Mouse (Mus musculus) thymus, postnatal 0 days (tissue): ENCODE data around the gene Kif22. TPM values are rescaled to one million over a fixed set of nuclear protein-coding genes. Genes with fewer than 3 reads are reported as not detected.

Experiments used
- DNase-seq: peaks from one replicate; pipeline ENCODE4 v3.0.0-alpha.2; 2015; ENCODE audit warnings: low spot score
- polyA plus RNA-seq: library from polyadenylated mRNA; unstranded; fragments of >200 nt; fragmentation: Nextera tagmentation; extraction: Ambion mirVana; gene quantifications from 2 replicates; pipeline ENCODE4 v1.2.1, GENCODE M21; 2015

Kif22 gene
- polyA plus RNA-seq, 1 experiment from 2014 or later = 133 TPM

DNA sequence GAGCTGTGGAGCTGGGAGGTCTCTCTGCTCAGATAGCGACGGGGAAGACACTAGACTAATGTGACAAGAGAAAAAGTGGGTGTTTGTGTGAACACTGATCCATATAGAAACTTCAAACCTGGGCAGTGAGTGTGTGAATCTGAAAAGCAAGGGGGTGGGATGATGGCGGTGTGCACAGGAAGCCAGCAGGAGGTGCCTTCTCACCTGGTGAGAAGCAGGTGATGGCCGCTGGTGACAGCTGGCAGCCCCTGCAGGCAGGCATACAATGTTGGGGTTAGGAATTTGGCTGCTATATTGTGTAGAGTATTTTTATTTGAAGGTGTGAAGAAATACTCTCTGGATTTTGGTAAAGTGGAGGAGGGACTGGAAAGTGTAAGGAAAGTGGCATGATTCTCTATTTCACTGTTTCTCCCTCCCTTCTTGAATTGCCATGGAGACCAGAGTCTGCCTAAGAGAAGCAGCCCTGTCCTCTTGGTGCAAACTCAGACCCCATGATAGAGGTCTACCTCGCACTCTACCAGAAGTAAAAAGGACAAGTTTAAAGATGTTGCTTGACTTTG lies 12.8 kb upstream of the Kif22 start:
- DNase-seq = peak; percentile 15

GRCm38 (mm10) chr7:127031244-127031643 lies 11.0 kb downstream of the Kif22 start:
- DNase-seq = no peak

DNA sequence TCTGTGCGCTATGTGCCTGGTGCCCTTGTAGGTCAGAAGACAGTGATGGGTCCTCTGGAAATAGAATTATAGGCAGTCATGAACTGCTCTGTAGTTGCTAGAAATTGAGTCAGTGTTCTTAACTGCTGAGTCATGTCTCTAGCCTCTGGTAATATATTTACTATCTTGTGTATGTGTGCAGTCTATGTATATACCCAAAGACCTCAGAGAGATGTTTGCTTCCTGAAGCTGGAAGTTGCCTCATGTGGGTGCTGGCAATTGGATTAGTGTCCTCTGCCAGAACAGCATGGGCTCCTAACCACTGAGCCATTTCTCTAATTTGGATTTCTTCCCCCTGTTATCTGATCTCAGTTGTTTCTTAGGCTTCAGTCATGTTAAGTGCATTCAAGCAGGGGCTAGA lies 12.1 kb downstream of the Kif22 start:
- no peak for DNase-seq

DNA sequence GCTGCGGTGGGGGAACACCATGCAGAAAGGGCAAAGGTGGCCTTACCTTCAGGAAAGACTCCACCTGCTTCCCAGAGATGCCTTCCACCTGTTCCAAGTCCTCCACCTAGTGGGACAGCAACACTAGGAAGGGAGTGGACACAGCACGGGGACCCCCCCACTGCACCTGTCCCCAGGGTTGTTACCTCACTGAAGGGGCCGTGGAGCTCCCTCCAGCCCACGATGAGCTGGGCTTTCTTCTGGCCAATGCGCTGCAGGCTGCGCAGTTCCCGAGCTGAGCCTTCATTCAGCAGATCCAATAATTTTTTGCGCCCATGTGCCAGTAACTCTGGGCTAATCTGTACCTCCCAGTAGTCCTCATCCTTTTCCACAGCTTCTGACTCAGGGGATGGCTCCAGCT lies 14.4 kb downstream of the Kif22 start:
- DNase-seq = no peak

DNA sequence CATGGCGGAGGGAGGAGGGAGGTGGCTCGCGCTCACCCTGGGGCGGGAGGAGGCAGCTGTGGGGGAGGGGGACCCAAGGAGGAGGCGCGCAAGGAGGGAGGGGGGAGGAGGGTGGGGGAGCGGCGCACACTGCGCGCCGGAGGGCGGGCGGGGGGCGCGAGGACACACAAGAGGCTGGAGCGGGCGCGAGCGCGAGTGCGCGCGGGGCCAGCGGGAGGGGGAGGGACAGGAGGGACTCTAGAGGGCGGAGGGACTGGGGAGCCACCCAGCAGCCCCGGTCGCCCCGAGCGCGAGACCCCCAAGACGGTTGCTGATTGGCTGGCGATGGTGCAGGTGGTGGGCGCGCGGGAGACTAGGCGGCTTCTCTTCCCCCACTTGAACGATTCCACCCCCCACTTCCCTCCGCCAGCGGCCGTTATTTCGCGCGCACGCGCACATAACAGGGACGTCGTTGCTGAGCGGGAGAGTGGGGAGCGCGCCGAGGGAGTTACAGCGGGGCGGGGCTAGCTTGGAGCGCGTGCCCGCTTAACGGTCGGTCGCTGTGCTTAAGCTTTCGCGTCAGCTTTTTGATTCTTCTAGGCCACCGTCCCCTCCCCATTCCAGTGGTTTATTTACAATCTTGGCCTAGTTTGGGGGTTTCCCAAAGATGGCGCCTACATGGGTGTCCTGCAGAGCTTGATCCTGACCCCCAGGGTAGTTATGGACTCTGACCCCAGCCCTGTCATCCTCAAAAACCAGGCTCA lies 15.1 kb downstream of the Kif22 start, which contains the start of gene Maz:
TSS of gene Maz (minus strand) at position 54 of the 743 bp plus-strand sequence.
- DNase-seq = peak; percentile 100

DNA sequence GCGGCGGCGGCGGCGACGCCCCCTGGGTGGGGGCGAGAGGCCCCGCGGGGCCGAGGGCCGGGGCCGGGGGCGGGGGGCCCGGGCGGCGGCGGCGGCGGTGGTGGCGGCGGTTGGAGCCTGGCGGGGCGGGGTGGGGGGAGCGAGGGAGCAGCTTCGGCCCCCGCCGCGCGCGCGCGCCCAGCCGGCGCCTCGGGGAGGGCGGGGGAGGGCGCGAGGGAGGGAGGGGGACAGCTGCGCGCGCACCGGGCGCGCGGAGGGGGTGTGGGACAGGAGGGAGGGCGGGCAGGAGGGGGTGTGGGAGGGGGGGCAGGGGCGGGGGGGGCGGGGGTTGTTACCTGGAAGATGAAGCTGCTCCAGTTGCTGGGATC lies 15.7 kb downstream of the Kif22 start:
- DNase-seq = peak; percentile 91

GRCm38 (mm10) chr7:127026161-127026600 lies 16.1 kb downstream of the Kif22 start:
- peak; percentile 73 for DNase-seq

DNA sequence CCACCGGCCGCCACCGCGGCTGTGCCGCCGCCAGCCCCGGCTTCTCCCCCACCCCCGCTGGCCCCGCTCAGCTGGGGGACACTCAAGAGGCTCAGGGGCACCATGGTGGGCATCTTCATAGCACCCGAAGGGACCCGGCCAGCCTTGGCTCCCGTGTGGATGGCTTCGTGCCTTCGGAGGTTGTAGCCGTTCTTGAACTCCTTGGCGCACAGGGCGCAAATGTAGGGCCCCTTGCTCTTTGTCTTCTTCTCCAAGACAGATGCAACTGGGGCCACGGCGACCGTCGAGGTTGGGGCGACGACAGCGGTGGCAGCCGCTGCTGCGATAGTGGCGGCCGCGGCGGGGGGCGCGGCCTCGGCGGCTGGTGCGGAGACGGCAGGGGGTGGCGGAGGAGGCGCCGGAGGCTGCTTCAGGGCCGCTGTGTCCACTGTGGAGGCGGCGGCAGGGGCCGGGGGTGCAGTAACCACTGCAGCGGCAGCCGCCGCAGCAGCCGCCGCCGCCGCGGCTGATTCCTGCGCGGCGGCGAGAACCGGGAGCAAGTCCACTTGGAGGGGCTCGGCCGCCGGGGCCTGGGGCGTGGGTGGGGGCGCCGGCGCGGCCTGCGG lies 16.6 kb downstream of the Kif22 start:
- DNase-seq = peak; percentile 54

DNA sequence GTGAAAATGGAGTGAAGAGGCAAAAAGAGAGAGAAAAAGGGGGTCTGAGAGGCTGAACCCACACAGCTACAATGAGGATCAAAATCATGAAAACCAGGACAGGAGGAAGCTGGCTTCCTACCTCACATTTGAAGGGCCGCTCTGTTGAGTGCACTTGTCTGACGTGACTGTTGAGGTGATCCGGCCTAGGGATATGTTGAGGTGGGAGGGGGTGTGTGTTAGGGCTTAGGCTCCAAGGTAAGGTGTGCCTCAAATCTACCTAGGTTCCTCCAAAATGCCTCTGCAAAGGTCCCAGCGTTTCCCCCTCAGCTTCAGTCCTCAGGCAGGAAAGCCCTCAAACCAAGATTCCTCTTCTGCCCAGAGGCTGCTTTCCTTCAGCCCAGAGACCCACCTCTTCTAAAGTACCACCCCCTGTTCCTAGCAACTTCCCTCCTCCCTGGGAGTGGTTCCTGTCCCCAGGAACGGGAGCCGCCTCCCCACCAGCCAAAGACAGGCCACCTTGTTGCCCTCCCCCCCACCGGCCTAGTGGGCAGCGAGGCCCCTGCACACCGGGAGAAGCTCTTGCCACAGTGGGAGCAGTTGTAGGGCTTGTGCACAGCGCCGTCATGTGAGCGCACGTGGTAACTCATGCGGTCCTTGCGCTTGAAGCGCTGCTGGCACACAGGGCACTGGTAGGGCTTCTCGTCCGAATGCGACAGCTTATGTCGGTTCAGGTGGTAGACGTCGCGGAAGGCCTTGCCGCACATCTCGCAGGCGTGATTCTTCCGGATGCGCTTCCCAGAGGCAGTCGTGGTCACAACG lies 17.3 kb downstream of the Kif22 start:
- peak; percentile 89 for DNase-seq

- peak; percentile 81 for DNase-seq
Measured at GRCm38 (mm10) chr7:127023896-127024690, 18.2 kb downstream of the Kif22 start.

- no peak for DNase-seq
Measured at GRCm38 (mm10) chr7:127023272-127023691, 19.0 kb downstream of the Kif22 start.

GRCm38 (mm10) chr7:127022528-127023271 lies 19.6 kb downstream of the Kif22 start:
- DNase-seq = no peak

DNA sequence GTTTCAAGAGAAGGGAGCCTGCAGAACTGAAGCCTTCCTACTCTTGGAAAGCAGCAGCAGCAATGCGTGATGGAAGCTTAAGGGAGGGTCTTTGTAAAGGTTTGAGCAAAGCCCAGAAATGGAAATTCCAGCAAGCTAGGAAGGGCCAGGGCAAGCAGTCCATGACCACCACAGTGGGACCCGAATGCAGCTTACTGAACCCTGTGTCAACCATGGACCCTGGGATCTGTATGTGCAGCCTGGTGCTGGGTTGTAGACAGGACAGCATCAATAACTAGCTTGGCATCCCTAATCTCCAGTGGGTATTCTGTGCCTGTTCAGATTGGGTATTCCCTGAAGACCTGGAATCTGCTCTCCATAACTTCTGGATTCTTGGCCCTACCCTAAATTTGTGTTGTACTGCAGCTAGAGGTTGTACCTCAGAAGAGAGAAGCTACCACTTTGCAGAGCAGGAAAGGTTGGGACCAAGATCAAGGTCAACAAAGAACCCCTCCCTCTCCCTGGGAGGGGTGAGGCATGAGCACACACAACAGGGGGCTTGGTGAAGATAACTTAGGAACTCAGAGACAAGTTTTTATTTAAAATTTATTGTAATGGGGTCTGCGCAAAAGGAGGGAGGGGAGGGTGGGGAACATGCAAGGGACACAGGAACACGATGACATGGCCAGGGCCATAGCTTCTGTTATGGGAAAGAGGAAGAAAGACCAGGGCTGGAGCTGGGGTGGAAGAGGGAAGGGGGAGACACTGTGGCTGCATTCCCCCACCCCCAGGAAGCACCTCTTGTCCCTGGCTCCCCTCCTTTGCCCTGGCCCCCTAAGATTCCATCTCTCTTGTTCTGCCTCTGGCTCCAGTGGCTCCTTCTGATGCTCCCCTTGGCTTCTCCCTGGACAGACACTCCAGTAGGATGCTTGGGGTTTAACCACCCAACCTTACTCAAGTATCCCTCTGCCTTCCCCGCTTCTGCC lies 20.4 kb downstream of the Kif22 start:
- peak; percentile 26 for DNase-seq

DNA sequence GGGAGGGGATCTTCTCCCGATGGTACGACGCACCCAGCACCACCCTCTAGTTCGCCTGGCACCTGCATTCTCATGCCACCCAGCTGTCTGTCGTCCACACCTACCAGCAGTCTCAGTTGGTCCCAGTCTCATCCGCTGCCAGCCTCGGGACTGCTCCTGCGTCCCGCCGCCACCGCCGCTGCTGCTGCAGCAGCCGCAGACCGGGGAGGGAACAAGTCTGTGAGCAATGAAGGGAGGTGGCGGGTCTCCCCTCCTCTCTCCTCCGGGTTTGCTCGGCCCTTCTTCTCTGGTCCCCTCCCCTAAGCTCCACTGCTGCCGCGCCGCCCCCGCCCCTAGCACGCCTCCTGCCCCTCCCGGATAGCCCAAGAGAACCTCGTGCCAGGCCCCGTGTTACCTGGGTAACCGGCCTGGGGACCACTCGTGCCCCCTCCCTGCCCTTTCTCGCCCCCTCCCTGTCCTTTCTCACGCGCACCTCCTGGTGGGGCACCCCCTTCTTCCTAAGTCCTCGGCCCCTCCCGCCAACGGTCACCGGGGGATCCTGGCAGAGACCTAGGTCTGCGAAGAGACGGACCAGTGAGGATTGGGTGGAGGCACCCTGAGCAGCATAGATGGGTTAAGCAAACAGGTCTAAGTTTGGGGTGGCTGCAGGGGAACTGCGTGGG lies 21.2 kb downstream of the Kif22 start, which contains the start of the genes Gm42742 and Prrt2:
TSS of gene Gm42742 (minus strand) at position 197 of the 662 bp plus-strand sequence.
TSS of gene Prrt2 (minus strand) at position 311 of the 662 bp plus-strand sequence.
- peak; percentile 70 for DNase-seq

GRCm38 (mm10) chr7:127020491-127020890 lies 21.8 kb downstream of the Kif22 start:
- no peak for DNase-seq

GRCm38 (mm10) chr7:127020031-127020430 lies 22.2 kb downstream of the Kif22 start:
- DNase-seq = no peak

DNA sequence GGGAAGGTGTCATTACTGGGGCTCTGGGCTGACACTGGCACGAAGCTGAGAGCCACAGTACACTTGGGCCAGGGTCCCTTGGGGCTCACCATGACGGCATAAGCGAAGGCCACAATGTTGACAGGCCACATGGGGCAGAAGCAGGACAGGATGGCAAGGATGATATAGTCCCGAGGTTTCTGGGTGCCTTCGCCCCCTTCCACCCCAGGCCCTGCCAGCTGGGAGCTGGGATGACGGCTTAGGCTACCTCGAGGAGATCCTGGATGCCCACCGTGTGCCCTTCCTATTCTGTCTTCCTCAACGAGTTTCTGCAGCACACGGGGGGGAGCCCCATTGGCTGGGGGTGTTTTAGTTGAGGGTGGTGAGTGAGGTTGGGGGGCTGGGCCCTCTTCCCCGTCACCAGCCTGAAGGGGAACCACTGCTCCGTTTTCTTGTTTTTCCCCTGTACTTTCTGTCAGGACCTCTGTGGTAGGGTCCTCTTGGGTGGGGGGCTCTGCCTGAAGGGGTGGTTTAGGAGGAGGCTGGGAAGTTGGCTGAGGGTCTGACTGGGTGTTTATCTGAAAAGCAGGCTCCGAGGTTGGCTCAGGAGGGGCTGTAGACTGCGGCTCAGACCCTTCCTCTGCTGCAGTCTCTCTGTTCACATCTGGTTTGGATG lies 22.8 kb downstream of the Kif22 start:
- DNase-seq = no peak
